Mouse (Mus musculus): Measurements from ENCODE around the gene Rtl6. TPM values are rescaled to one million over a fixed set of nuclear protein-coding genes. Genes with fewer than 3 reads are reported as not detected.
A peak's percentile ranks its signal among the peaks of the same experiment; 100 is the strongest.

Rtl6 gene
- polyA plus RNA-seq, 1 experiment from 2014 or later: 75.4 TPM

DNA sequence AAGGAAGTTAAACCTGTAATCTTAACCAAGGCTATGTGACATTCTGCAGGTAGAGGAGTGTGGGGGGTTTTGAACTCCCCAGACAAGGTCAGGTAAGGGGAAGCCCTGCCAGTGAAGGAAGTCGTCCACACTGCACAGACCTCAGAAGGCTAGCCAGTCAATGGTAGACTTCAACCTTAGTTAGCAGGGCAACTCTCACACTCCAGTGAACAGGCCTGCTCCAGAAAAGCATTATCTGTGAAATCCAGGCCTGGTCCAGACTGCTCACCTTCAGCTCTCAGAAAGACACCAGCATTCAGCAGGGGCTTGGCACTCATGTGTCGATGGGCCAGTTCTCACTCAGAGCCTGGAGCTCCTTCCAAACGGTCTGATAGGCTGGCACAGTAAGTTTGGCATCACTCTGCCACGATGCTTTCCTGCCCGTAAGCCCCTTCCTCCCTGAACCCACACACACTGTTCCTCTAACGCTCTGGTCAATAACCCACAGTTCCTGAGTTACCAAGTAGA is 8.3 kb downstream of the Rtl6 start:
- H3K9me3 ChIP-seq (replicated peaks; ENCODE audit: control insufficient read depth, low read length, poor library complexity, severe bottlenecking): no peaks in the 10 kb centered on the region
- no peaks in the 10 kb centered on the region for H3K27me3 ChIP-seq (ENCODE audit: control insufficient read depth, insufficient read depth, low read depth, low read length)
- H3K4me3 ChIP-seq (ENCODE audit: low read depth, low read length): no peak overlapping the region
- ATAC-seq: no peak
- H3K36me3 ChIP-seq (ENCODE audit: control insufficient read depth, insufficient read depth, low read length): no peaks in the 10 kb centered on the region; the same call in none of the 2 replicates
- H3K27ac ChIP-seq (ENCODE audit: low read length): no peak overlapping the region
- peaks cover 7% of the 10 kb centered on the region for H3K4me1 ChIP-seq (ENCODE audit: control insufficient read depth, insufficient read depth, low read length)
- H3K9ac ChIP-seq (ENCODE audit: low read depth, low read length): no peak overlapping the region
- 89% methylated on average over 6 of the region's 6 CpGs for WGBS
- H3K4me2 ChIP-seq (ENCODE audit: low read length): no peak overlapping the region

- H3K27me3 ChIP-seq (ENCODE audit: control insufficient read depth, insufficient read depth, low read depth, low read length): no peaks in the 10 kb centered on the region
- H3K9me3 ChIP-seq (replicated peaks; ENCODE audit: control insufficient read depth, low read length, poor library complexity, severe bottlenecking): no peaks in the 10 kb centered on the region
- no peaks in the 10 kb centered on the region for H3K36me3 ChIP-seq (ENCODE audit: control insufficient read depth, insufficient read depth, low read length)
- H3K9ac ChIP-seq (ENCODE audit: low read depth, low read length): no peak overlapping the region
- H3K4me3 ChIP-seq (ENCODE audit: low read depth, low read length): no peak overlapping the region
- H3K4me2 ChIP-seq (ENCODE audit: low read length): no peak overlapping the region
- WGBS: 96% methylated on average over 3 of the region's 3 CpGs
- no peaks in the 10 kb centered on the region for H3K4me1 ChIP-seq (ENCODE audit: control insufficient read depth, insufficient read depth, low read length)
- ATAC-seq: no peak
- H3K27ac ChIP-seq (ENCODE audit: low read length): no peak overlapping the region
These were observed 11.6 kb downstream of the Rtl6 start for GRCm38 (mm10) chr15:84546028-84546427.

- Histone ChIP-seq H3K4me2 (ENCODE audit: low read length) (no peak overlapping the region), H3K9ac (ENCODE audit: low read depth, low read length) (no peak overlapping the region), H3K27me3 (ENCODE audit: control insufficient read depth, insufficient read depth, low read depth, low read length) (no peaks in the 10 kb centered on the region), H3K4me3 (ENCODE audit: low read depth, low read length) (no peak overlapping the region), H3K36me3 (ENCODE audit: control insufficient read depth, insufficient read depth, low read length) (no peaks in the 10 kb centered on the region), H3K27ac (ENCODE audit: low read length) (no peak overlapping the region), H3K4me1 (ENCODE audit: control insufficient read depth, insufficient read depth, low read length) (no peaks in the 10 kb centered on the region), H3K9me3 (replicated peaks; ENCODE audit: control insufficient read depth, low read length, poor library complexity, severe bottlenecking) (no peaks in the 10 kb centered on the region)
- 65% methylated on average over 5 of the region's 5 CpGs for WGBS
- ATAC-seq: no peak
These were observed 16.4 kb downstream of the Rtl6 start for GRCm38 (mm10) chr15:84541175-84541574.

DNA sequence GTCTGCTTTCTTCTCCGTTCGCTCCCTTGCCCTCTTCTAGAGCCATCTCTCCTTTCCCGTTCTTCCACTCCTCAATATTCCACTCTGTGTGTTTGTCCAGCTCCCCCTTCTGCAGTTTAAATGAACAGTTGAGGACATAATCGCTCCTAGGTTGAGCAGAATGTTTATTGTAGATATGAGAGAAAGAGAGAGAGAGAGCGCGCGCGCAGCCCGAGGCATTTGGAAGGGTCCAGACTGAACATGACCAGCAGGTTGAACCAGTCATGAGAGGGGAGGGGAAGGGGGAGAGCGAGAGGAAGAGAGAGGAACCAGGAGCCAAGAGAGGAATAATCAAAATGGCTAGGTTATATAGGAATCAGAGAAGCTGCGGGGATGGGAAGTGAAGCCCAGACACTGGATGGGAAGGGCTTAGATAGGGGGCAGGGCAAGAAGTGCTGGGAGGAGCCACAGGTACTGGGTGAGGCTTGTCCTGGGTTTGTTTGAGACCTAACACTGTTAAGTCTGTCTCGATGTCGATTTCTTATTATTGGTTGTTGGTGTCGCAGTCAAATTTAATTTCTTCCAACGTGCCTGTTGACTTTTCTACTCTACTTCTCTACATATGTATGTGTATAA is 18.5 kb downstream of the Rtl6 start:
- no peak overlapping the region for H3K9ac ChIP-seq (ENCODE audit: low read depth, low read length)
- no peak overlapping the region for H3K4me2 ChIP-seq (ENCODE audit: low read length)
- ATAC-seq: no peak
- H3K27me3 ChIP-seq (ENCODE audit: control insufficient read depth, insufficient read depth, low read depth, low read length): no peaks in the 10 kb centered on the region
- no peak overlapping the region for H3K27ac ChIP-seq (ENCODE audit: low read length)
- H3K4me3 ChIP-seq (ENCODE audit: low read depth, low read length): no peak overlapping the region
- no peaks in the 10 kb centered on the region for H3K4me1 ChIP-seq (ENCODE audit: control insufficient read depth, insufficient read depth, low read length)
- 79% methylated on average over 15 of the region's 15 CpGs for WGBS
- no peaks in the 10 kb centered on the region for H3K36me3 ChIP-seq (ENCODE audit: control insufficient read depth, insufficient read depth, low read length)
- 0 out of 2 replicates have a peak, but pooled peaks cover 3% of the 10 kb centered on the region for H3K9me3 ChIP-seq (replicated peaks; ENCODE audit: control insufficient read depth, low read length, poor library complexity, severe bottlenecking)

DNA sequence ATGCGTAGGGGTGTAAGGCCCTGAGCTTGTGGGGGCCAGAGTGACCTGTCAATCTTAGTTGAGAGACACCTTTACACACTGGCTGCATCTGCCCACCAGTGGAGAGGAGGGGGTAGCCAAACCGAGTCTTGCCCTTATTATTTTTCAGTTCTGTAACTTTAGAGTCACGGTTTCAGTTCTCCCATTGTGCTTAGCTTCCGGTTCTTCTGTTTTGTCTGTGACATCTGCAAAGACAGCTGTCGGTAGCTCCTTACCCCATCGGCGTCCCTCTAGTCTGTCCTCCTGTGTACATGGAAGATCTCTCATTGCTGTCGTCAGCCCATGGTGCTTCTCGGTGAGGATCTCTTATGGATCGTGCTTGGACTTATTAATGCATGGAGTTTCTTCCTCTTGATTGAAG is 20.5 kb downstream of the Rtl6 start:
- ATAC-seq: no peak
- 92% methylated on average over 10 of the region's 10 CpGs for WGBS
- H3K27me3 ChIP-seq (ENCODE audit: control insufficient read depth, insufficient read depth, low read depth, low read length): no peaks in the 10 kb centered on the region
- H3K9me3 ChIP-seq (replicated peaks; ENCODE audit: control insufficient read depth, low read length, poor library complexity, severe bottlenecking): 0 out of 2 replicates have a peak, but pooled peaks cover 3% of the 10 kb centered on the region
- H3K27ac ChIP-seq (ENCODE audit: low read length): no peak overlapping the region
- no peak overlapping the region for H3K4me3 ChIP-seq (ENCODE audit: low read depth, low read length)
- H3K36me3 ChIP-seq (ENCODE audit: control insufficient read depth, insufficient read depth, low read length): no peaks in the 10 kb centered on the region
- H3K4me2 ChIP-seq (ENCODE audit: low read length): no peak overlapping the region
- peaks cover 3% of the 10 kb centered on the region; the same call in 1 of the 2 replicates for H3K4me1 ChIP-seq (ENCODE audit: control insufficient read depth, insufficient read depth, low read length)
- H3K9ac ChIP-seq (ENCODE audit: low read depth, low read length): no peak overlapping the region

DNA sequence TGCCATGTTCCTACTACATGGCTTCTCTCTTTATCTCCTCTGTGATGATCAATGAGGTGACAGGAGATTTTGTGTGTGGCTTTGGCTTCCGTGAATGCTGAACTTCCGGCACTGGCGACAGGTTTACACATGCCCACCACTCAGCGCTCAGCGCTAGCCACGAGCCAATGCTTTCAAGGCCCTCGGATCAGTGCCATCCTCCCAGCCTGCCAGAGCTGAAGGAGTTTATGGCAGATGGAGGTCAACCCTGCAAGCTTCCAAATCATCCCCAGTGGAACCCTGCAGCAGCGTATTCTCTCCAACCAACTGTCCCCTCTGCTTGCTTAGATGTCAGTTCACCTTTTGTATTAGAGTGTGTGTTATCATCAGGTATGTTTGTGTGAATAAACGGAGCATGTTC is 21.0 kb downstream of the Rtl6 start:
- H3K4me2 ChIP-seq (ENCODE audit: low read length): no peak overlapping the region
- no peak overlapping the region for H3K9ac ChIP-seq (ENCODE audit: low read depth, low read length)
- ATAC-seq: no peak
- no peak overlapping the region for H3K27ac ChIP-seq (ENCODE audit: low read length)
- 96% methylated on average over 9 of the region's 9 CpGs for WGBS
- no peak overlapping the region for H3K4me3 ChIP-seq (ENCODE audit: low read depth, low read length)
- no peaks in the 10 kb centered on the region for H3K36me3 ChIP-seq (ENCODE audit: control insufficient read depth, insufficient read depth, low read length)
- 0 out of 2 replicates have a peak, but pooled peaks cover 3% of the 10 kb centered on the region for H3K9me3 ChIP-seq (replicated peaks; ENCODE audit: control insufficient read depth, low read length, poor library complexity, severe bottlenecking)
- H3K4me1 ChIP-seq (ENCODE audit: control insufficient read depth, insufficient read depth, low read length): peaks cover 5% of the 10 kb centered on the region; the same call in 1 of the 2 replicates
- no peaks in the 10 kb centered on the region for H3K27me3 ChIP-seq (ENCODE audit: control insufficient read depth, insufficient read depth, low read depth, low read length)

DNA sequence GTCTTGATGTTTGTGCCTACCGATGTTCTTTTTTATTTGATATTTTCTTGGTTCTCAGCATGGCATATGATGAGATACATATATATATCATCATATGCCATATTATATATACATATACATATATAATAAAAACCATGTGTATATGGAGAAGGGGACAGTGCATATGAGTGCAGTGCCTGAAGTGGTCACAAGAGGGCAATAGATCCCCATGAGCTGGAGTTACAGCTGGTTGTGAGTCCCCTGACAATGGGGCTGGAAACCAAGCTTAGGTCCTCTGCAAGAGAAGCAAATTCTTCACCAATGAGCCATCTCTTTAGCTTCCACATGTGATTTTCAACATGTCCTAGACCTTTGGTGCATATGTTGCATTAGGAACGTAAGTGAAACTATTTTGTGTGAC is 21.7 kb downstream of the Rtl6 start:
- peaks cover 5% of the 10 kb centered on the region; the same call in 1 of the 2 replicates for H3K4me1 ChIP-seq (ENCODE audit: control insufficient read depth, insufficient read depth, low read length)
- ATAC-seq: no peak
- 88% methylated on average over 2 of the region's 2 CpGs for WGBS
- H3K9me3 ChIP-seq (replicated peaks; ENCODE audit: control insufficient read depth, low read length, poor library complexity, severe bottlenecking): 0 out of 2 replicates have a peak, but pooled peaks cover 3% of the 10 kb centered on the region
- no peak overlapping the region for H3K9ac ChIP-seq (ENCODE audit: low read depth, low read length)
- H3K4me3 ChIP-seq (ENCODE audit: low read depth, low read length): no peak overlapping the region
- no peak overlapping the region for H3K27ac ChIP-seq (ENCODE audit: low read length)
- H3K27me3 ChIP-seq (ENCODE audit: control insufficient read depth, insufficient read depth, low read depth, low read length): no peaks in the 10 kb centered on the region
- H3K36me3 ChIP-seq (ENCODE audit: control insufficient read depth, insufficient read depth, low read length): no peaks in the 10 kb centered on the region
- no peak overlapping the region for H3K4me2 ChIP-seq (ENCODE audit: low read length)

- Histone ChIP-seq H3K27ac (ENCODE audit: low read length) (peak overlapping the region; percentile 18; the same call in 1 of the 2 replicates), H3K4me2 (ENCODE audit: low read length) (no peak overlapping the region), H3K4me3 (ENCODE audit: low read depth, low read length) (no peak overlapping the region), H3K9ac (ENCODE audit: low read depth, low read length) (no peak overlapping the region), H3K36me3 (ENCODE audit: control insufficient read depth, insufficient read depth, low read length) (no peaks in the 10 kb centered on the region), H3K9me3 (replicated peaks; ENCODE audit: control insufficient read depth, low read length, poor library complexity, severe bottlenecking) (0 out of 2 replicates have a peak, but pooled peaks cover 3% of the 10 kb centered on the region), H3K27me3 (ENCODE audit: control insufficient read depth, insufficient read depth, low read depth, low read length) (no peaks in the 10 kb centered on the region), H3K4me1 (ENCODE audit: control insufficient read depth, insufficient read depth, low read length) (peaks cover 5% of the 10 kb centered on the region; the same call in 1 of the 2 replicates)
- ATAC-seq: no peak
- 38% methylated on average over 2 of the region's 2 CpGs for WGBS
These were observed 25.4 kb downstream of the Rtl6 start for GRCm38 (mm10) chr15:84532211-84532610.

- H3K9me3 ChIP-seq (replicated peaks; ENCODE audit: control insufficient read depth, low read length, poor library complexity, severe bottlenecking): 0 out of 2 replicates have a peak, but pooled peaks cover 3% of the 10 kb centered on the region
- WGBS: 21% methylated on average over 10 of the region's 10 CpGs
- H3K4me2 ChIP-seq (ENCODE audit: low read length): no peak overlapping the region
- 0 out of 2 replicates have a peak overlapping the region, but pooled peaks have one; percentile 38 for H3K27ac ChIP-seq (ENCODE audit: low read length)
- H3K4me1 ChIP-seq (ENCODE audit: control insufficient read depth, insufficient read depth, low read length): peaks cover 5% of the 10 kb centered on the region; the same call in 1 of the 2 replicates
- H3K9ac ChIP-seq (ENCODE audit: low read depth, low read length): no peak overlapping the region
- H3K4me3 ChIP-seq (ENCODE audit: low read depth, low read length): no peak overlapping the region
- no peaks in the 10 kb centered on the region for H3K27me3 ChIP-seq (ENCODE audit: control insufficient read depth, insufficient read depth, low read depth, low read length)
- ATAC-seq: no peak
- H3K36me3 ChIP-seq (ENCODE audit: control insufficient read depth, insufficient read depth, low read length): no peaks in the 10 kb centered on the region
These were observed 26.1 kb downstream of the Rtl6 start for GRCm38 (mm10) chr15:84531535-84531934.

All from midbrain, embryonic 16.5 days (tissue).